Mouse (Mus musculus) cortical plate, adult 2 months (tissue): ENCODE data around the gene Hsf2bp.

Experiments
- CTCF ChIP-seq: fragments of 200-500 bp; IDR thresholded peaks from 2 replicates; pipeline ENCODE4 v1.5.1; 2011; ENCODE audit warnings: mild to moderate bottlenecking, control low read depth, low read length; ENCODE audit not compliant: insufficient read depth; ENCODE audit errors: extremely low read depth
- POLR2A ChIP-seq: fragments of 200-500 bp; IDR thresholded peaks from 2 replicates; pipeline ENCODE4 v1.6.1; 2011; ENCODE audit warnings: mild to moderate bottlenecking, low read length, control low read depth; ENCODE audit not compliant: insufficient read depth; ENCODE audit errors: extremely low read depth

DNA sequence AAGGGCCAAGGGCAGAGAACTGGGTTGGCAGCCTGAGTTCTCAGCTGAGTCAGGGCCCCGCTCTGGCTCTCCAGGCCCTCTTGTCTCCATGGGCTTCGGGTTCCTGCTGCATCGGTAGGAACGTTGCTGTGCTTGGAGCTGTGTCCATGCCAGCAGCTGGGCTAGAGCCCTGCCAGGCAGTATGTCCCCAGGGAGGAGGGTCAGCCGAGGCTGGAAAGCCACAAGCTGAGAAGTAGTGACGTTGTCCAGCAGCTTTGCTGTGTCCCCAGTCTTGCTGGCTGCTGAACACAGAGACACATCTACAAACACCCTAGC is 119.7 kb downstream of the Hsf2bp start:
- TF ChIP-seq CTCF (no peak), POLR2A (no peak)
